Mouse (Mus musculus) liver, embryonic 14.5 days (tissue): ENCODE measurements at regions not wholly inside any gene's neighbourhood (a gene's known extent, or its start where the extent isn't known, plus 50 kb on each side); places are given as distances from the start of the nearest gene placed in this dataset.

Experiments used
- CTCF ChIP-seq: IDR thresholded peaks from 2 replicates; pipeline ENCODE4 v1.5.1; 2016; ENCODE audit warnings: antibody characterized with exemption, low read depth, control low read depth
- EP300 ChIP-seq: IDR thresholded peaks from 2 replicates; pipeline ENCODE4 v1.6.1; 2016; ENCODE audit warnings: antibody characterized with exemption, low read depth

GRCm38 (mm10) chr1:92776353-92776752, 55.1 kb upstream of the Gpc1 start:
- TF ChIP-seq CTCF (no peak), EP300 (no peak)
